ENCODE assay signal across 12 mouse cellular contexts in genomic region chr5:115670406-115670805, GRCm38 (mm10).
"Had no signal": no experiment of that assay in that cellular context is flagged by ENCODE, and none has a peak within 500 bp of the region (broad histone marks: within the 10 kb centered on the region; RNA-seq: fewer than 3 reads in every experiment).

No protein-coding gene starts in this region.

- H3K9me3 ChIP-seq: limb, embryonic 13.5 days; liver, embryonic 15.5 days; midbrain, embryonic 12.5 days had no signal

- DNase-seq: kidney, adult 11 months; kidney, adult 9 months; kidney, postnatal 10 days; kidney, postnatal 4 days; lung, embryonic 14.5 days; thymus, adult 18-20 months; thymus, postnatal 14 days had no signal

- H3K36me3 ChIP-seq: limb, embryonic 13.5 days; liver, embryonic 15.5 days; midbrain, embryonic 12.5 days had no signal

- H3K4me3 ChIP-seq: layer of hippocampus, adult 2 months; limb, embryonic 13.5 days; liver, embryonic 15.5 days; midbrain, embryonic 12.5 days had no signal

- H3K4me2 ChIP-seq: limb, embryonic 13.5 days; liver, embryonic 11.5 days; liver, embryonic 15.5 days; lung, embryonic 14.5 days; midbrain, embryonic 12.5 days had no signal

- H3K27ac ChIP-seq: layer of hippocampus, adult 2 months; limb, embryonic 13.5 days; liver, embryonic 15.5 days; midbrain, embryonic 12.5 days had no signal

- H3K27me3 ChIP-seq: limb, embryonic 13.5 days; liver, embryonic 15.5 days had no signal

- H3K9ac ChIP-seq: limb, embryonic 13.5 days; liver, embryonic 15.5 days; lung, embryonic 14.5 days; midbrain, embryonic 12.5 days had no signal

- H3K4me1 ChIP-seq: limb, embryonic 13.5 days; liver, embryonic 15.5 days had no signal
